Mouse (Mus musculus) MEL (cell line): ENCODE results near the gene Mthfd1l. TPM values are rescaled to one million over a fixed set of nuclear protein-coding genes. Genes with fewer than 3 reads are reported as not detected.

ENCODE experiments used
- DNase-seq: peaks from one replicate; pipeline ENCODE4 v3.0.0; 2011; ENCODE audit warnings: low read depth, low spot score
- H3K27ac ChIP-seq: 2 replicates; pipeline ENCODE4 v1.5.1; 2012; ENCODE audit warnings: low read depth, mild to moderate bottlenecking, control low read depth, low read length, moderate library complexity; ENCODE audit not compliant: control insufficient read depth
- H3K27me3 ChIP-seq, 2 experiments: fragments of 150-350 bp in 1 of 2; sonication (generic) in 1 of 2; 2 replicates each; pipeline ENCODE4 v1.6.1; 2012; ENCODE audit warnings: low read length in 2 of 2, mild to moderate bottlenecking in 2 of 2, improper control_type of control experiment in 1 of 2, moderate library complexity in 1 of 2; ENCODE audit not compliant: insufficient read depth in 2 of 2, control insufficient read depth in 1 of 2
- H3K36me3 ChIP-seq, 2 experiments: 2 replicates each; pipeline ENCODE4 v1.6.1; 2012 to 2014; ENCODE audit warnings: low read length in 2 of 2, improper control_type of control experiment in 1 of 2, inconsistent platforms in 1 of 2, mild to moderate bottlenecking in 1 of 2; ENCODE audit not compliant: insufficient read depth in 2 of 2, control insufficient read depth in 1 of 2
- H3K4me1 ChIP-seq, 2 experiments: fragments of 150-350 bp in 1 of 2; sonication (generic) in 1 of 2; 2 replicates each; pipeline ENCODE4 v1.6.1; 2012; ENCODE audit warnings: low read length in 2 of 2, improper control_type of control experiment in 1 of 2, mild to moderate bottlenecking in 1 of 2; ENCODE audit not compliant: insufficient read depth in 2 of 2, control insufficient read depth in 1 of 2
- H3K4me3 ChIP-seq, 2 experiments: fragments of 150-350 bp in 1 of 2; sonication (generic) in 1 of 2; 2 replicates each; pipeline ENCODE4 v1.5.1; 2012; ENCODE audit warnings: low read depth in 2 of 2, low read length in 2 of 2, mild to moderate bottlenecking in 2 of 2, moderate library complexity in 2 of 2, control low read depth in 1 of 2, improper control_type of control experiment in 1 of 2; ENCODE audit not compliant: control insufficient read depth in 1 of 2, insufficient read depth in 1 of 2
- H3K79me2 ChIP-seq: 2 replicates; pipeline ENCODE4 v1.6.1; 2012; ENCODE audit warnings: mild to moderate bottlenecking, low read length, moderate library complexity; ENCODE audit not compliant: control insufficient read depth, poor library complexity, insufficient read depth
- H3K9ac ChIP-seq: 2 replicates; pipeline ENCODE4 v1.6.1; 2012; ENCODE audit warnings: low read depth, mild to moderate bottlenecking, control low read depth, low read length, moderate library complexity; ENCODE audit not compliant: control insufficient read depth, poor library complexity, severe bottlenecking
- H3K9me3 ChIP-seq: fragments of 150-350 bp; sonication (generic); replicated peaks from 2 replicates; pipeline ENCODE4 v1.6.1; 2012; ENCODE audit warnings: mild to moderate bottlenecking, low read length, improper control_type of control experiment, moderate library complexity; ENCODE audit not compliant: insufficient read depth
- BHLHE40 ChIP-seq: IDR thresholded peaks from 2 replicates; pipeline ENCODE4 v1.6.1; 2012; ENCODE audit warnings: low read depth, mild to moderate bottlenecking, inconsistent platforms, low read length, improper control_type of control experiment, borderline replicate concordance
- CHD2 ChIP-seq: IDR thresholded peaks from 2 replicates; pipeline ENCODE4 v1.6.1; 2011; ENCODE audit warnings: low read length, improper control_type of control experiment
- CTCF ChIP-seq, 3 experiments: IDR thresholded peaks in 2 of 3; conservative IDR thresholded peaks in 1 of 3; 2 replicates each; pipeline ENCODE4 v1.5.1; 2011 to 2012; ENCODE audit warnings: low read length in 3 of 3, low read depth in 2 of 3, mild to moderate bottlenecking in 2 of 3, improper control_type of control experiment in 1 of 3, inconsistent platforms in 1 of 3, mixed read lengths in 1 of 3, moderate library complexity in 1 of 3; ENCODE audit not compliant: control insufficient read depth in 1 of 3, insufficient read depth in 1 of 3, poor library complexity in 1 of 3, severe bottlenecking in 1 of 3
- ELF1 ChIP-seq: IDR thresholded peaks from 2 replicates; pipeline ENCODE4 v1.6.1; 2014; ENCODE audit warnings: low read depth, mild to moderate bottlenecking, inconsistent platforms, low read length, improper control_type of control experiment, moderate library complexity
- EP300 ChIP-seq, 2 experiments: IDR thresholded peaks; 2 replicates each; pipeline ENCODE4 v1.6.1; 2011; ENCODE audit warnings: improper control_type of control experiment in 2 of 2, low read length in 2 of 2, low read depth in 1 of 2, mild to moderate bottlenecking in 1 of 2
- ETS1 ChIP-seq: IDR thresholded peaks from 2 replicates; pipeline ENCODE4 v1.6.1; 2012; ENCODE audit warnings: low read depth, mild to moderate bottlenecking, inconsistent platforms, low read length, improper control_type of control experiment, moderate library complexity
- GABPA ChIP-seq: IDR thresholded peaks from 2 replicates; pipeline ENCODE4 v1.6.1; 2012; ENCODE audit warnings: low read depth, mild to moderate bottlenecking, inconsistent platforms, low read length, improper control_type of control experiment, moderate library complexity
- KAT2A ChIP-seq: conservative IDR thresholded peaks from 2 replicates; pipeline ENCODE4 v1.6.1; 2012; ENCODE audit warnings: low read depth, low read length, improper control_type of control experiment, inconsistent platforms
- MAX ChIP-seq: IDR thresholded peaks from 2 replicates; pipeline ENCODE4 v1.6.1; 2011; ENCODE audit warnings: low read length, improper control_type of control experiment
- MEF2A ChIP-seq: IDR thresholded peaks from 2 replicates; pipeline ENCODE4 v1.6.1; 2014; ENCODE audit warnings: low read depth, mild to moderate bottlenecking, inconsistent platforms, low read length, improper control_type of control experiment; ENCODE audit not compliant: poor library complexity, insufficient replicate concordance, severe bottlenecking; ENCODE audit errors: extremely low read depth
- MXI1 ChIP-seq: IDR thresholded peaks from 2 replicates; pipeline ENCODE4 v1.6.1; 2011; ENCODE audit warnings: mild to moderate bottlenecking, low read depth, low read length, improper control_type of control experiment
- MYC ChIP-seq: IDR thresholded peaks from 2 replicates; pipeline ENCODE4 v1.6.1; 2011; ENCODE audit warnings: low read depth, mild to moderate bottlenecking, low read length, improper control_type of control experiment, moderate library complexity
- NELFE ChIP-seq: IDR thresholded peaks from 2 replicates; pipeline ENCODE4 v1.6.1; 2011; ENCODE audit warnings: low read depth, low read length, improper control_type of control experiment
- NRF1 ChIP-seq: IDR thresholded peaks from 2 replicates; pipeline ENCODE4 v1.6.1; 2014; ENCODE audit warnings: low read depth, mild to moderate bottlenecking, inconsistent platforms, low read length, improper control_type of control experiment, moderate library complexity; ENCODE audit not compliant: poor library complexity, insufficient read depth, severe bottlenecking
- POLR2AphosphoS2 ChIP-seq: IDR thresholded peaks from 2 replicates; pipeline ENCODE4 v1.6.1; 2011; ENCODE audit warnings: low read length, improper control_type of control experiment
- RAD21 ChIP-seq: IDR thresholded peaks from 2 replicates; pipeline ENCODE4 v1.6.1; 2011; ENCODE audit warnings: mild to moderate bottlenecking, low read depth, low read length, improper control_type of control experiment
- RCOR1 ChIP-seq: IDR thresholded peaks from 2 replicates; pipeline ENCODE4 v1.6.1; 2012; ENCODE audit warnings: low read depth, mild to moderate bottlenecking, inconsistent platforms, low read length, improper control_type of control experiment
- TAL1 ChIP-seq: IDR thresholded peaks from 2 replicates; pipeline ENCODE4 v1.6.1; 2012; ENCODE audit warnings: mild to moderate bottlenecking, inconsistent platforms, low read length, moderate library complexity, mixed read lengths
- TBP ChIP-seq: IDR thresholded peaks from 2 replicates; pipeline ENCODE4 v1.8.0; 2011; ENCODE audit warnings: low read depth, low read length, improper control_type of control experiment
- UBTF ChIP-seq: IDR thresholded peaks from 2 replicates; pipeline ENCODE4 v1.6.1; 2012; ENCODE audit warnings: low read depth, mild to moderate bottlenecking, inconsistent platforms, low read length, improper control_type of control experiment, moderate library complexity, borderline replicate concordance; ENCODE audit not compliant: insufficient read depth
- USF2 ChIP-seq, 2 experiments: IDR thresholded peaks; 2 replicates each; pipeline ENCODE4 v1.6.1; 2011 to 2012; ENCODE audit warnings: improper control_type of control experiment in 2 of 2, low read length in 2 of 2, borderline replicate concordance in 1 of 2, inconsistent platforms in 1 of 2, low read depth in 1 of 2, mild to moderate bottlenecking in 1 of 2; ENCODE audit not compliant: insufficient read depth in 1 of 2
- ZC3H11A ChIP-seq: IDR thresholded peaks from 2 replicates; pipeline ENCODE4 v1.6.1; 2012; ENCODE audit warnings: low read depth, mild to moderate bottlenecking, inconsistent platforms, low read length, improper control_type of control experiment
- ZKSCAN1 ChIP-seq: IDR thresholded peaks from 2 replicates; pipeline ENCODE4 v1.6.1; 2012; ENCODE audit warnings: low read depth, mild to moderate bottlenecking, inconsistent platforms, low read length, improper control_type of control experiment, moderate library complexity
- ZMIZ1 ChIP-seq: IDR thresholded peaks from 2 replicates; pipeline ENCODE4 v1.6.1; 2012; ENCODE audit warnings: low read depth, mild to moderate bottlenecking, inconsistent platforms, low read length, improper control_type of control experiment, moderate library complexity
- ZNF384 ChIP-seq: IDR thresholded peaks from 2 replicates; pipeline ENCODE4 v1.6.1; 2012; ENCODE audit warnings: low read depth, mild to moderate bottlenecking, inconsistent platforms, low read length, improper control_type of control experiment
- polyA plus RNA-seq, 2 experiments: library from polyadenylated mRNA; stranded (reverse) in 1 of 2; unstranded in 1 of 2; fragments of >175 nt in 1 of 2; fragments of >200 nt in 1 of 2; gene quantifications; 2 replicates each; pipeline versions ENCODE4 v1.2.1 to v1.2.4; 2012; ENCODE audit warnings: low replicate concordance in 2 of 2, low read depth in 1 of 2; ENCODE audit not compliant: insufficient read length in 2 of 2, insufficient read depth in 1 of 2, missing spikeins in 1 of 2
- total RNA-seq: library from RNA; depleted of rRNA; stranded (reverse); fragments of 300-350 nt; gene quantifications from 2 replicates; pipeline ENCODE4 v1.2.3, GENCODE M21; 2012

Mthfd1l gene
- total and polyA plus RNA-seq, 3 experiments = 43.1 to 1,097 (median 83.0) TPM

DNA sequence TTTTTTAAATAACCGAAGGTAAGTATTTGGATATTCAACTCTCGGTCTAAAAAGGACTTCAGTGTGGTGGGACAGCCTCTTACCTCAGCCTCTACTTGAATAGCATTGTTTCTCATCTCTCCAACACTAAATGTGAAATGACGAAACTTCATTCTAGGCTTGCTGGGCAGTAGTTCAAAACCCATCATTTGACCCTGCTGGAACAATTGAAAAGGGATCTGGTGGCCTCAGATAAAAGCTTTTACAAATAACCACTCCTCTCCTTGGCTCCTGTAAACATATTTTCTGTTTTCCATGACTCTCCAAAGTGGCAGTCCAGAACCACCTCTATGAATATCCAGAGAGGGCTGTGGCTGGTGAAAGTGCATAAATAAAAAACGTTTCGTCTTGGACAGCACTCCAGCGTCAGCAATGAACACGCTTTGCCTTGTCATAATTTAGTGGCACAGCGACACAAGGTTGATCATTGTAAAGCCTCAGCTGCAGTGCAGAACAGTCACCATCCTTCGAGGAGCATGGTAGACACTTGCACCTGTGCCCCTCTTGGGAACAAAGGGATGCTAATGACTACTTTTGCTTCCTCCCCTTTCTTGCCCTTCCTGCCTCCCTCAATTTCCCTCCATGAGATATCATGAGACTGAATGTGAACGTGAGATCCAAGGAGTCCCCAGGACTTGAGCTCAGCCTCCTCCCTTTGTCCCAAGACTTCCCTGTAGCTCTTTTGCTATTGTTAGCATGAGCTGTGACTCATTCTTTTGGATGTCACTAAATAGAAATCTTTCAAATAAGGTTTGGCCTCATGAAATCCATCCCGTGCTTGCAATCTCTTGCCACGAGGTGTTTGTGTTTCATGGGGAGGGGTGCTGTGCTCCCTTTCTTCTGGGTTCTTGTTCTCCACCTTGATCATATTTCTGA, 179.2 kb downstream of the Mthfd1l start:
- Histone ChIP-seq H3K36me3 (peaks cover 0 to 9% of the 10 kb centered on the region in 2 experiments; a peak in 2 of 4 replicates), H3K9ac (no peak overlapping the region), H3K79me2 (no peaks in the 10 kb centered on the region), H3K9me3 (no peaks in the 10 kb centered on the region), H3K27ac (no peak overlapping the region), H3K4me3 (no peak overlapping the region), H3K4me1 (no peaks in the 10 kb centered on the region), H3K27me3 (no peaks in the 10 kb centered on the region)
- TF ChIP-seq TAL1 (no peak), UBTF (no peak), MAX (no peak), MXI1 (no peak), EP300 (IDR thresholded peaks at IDR 0.05; ENCODE audit: low read depth in 1 of 2, low read length in 2 of 2) (no peak), RAD21 (no peak), NELFE (no peak), ZNF384 (no peak), GABPA (no peak), TBP (no peak), ZMIZ1 (no peak), USF2 (IDR thresholded peaks at IDR 0.05; ENCODE audit: borderline replicate concordance in 1 of 2, insufficient read depth in 1 of 2, low read depth in 1 of 2, low read length in 2 of 2) (no peak), NRF1 (no peak), BHLHE40 (no peak), RCOR1 (no peak), ELF1 (no peak), MEF2A (no peak)
- DNase-seq = no peak

DNA sequence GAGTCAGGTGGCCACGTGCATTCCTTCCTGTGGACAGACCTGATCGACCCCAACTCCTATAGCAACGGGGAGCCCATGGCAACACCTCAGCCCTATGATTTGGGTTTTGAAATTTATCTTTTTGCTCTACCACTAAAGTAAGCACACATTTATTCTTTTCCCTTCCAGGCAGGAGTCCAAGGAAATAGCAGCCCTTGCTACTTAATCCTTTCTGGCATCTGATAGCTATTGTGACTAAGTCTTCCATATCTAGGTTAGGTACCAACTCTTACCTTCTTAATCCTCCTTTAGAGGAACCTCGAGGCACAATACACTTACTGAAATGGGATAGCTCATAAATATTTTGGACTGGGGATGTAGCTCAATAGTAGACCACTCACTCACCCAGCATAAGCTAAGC, 180.1 kb downstream of the Mthfd1l start:
- no peak for DNase-seq
- Histone ChIP-seq H3K4me3 (no peak overlapping the region), H3K79me2 (no peaks in the 10 kb centered on the region), H3K27me3 (no peaks in the 10 kb centered on the region), H3K27ac (no peak overlapping the region), H3K36me3 (peaks cover 0 to 7% of the 10 kb centered on the region in 2 experiments; a peak in 2 of 4 replicates), H3K9ac (no peak overlapping the region), H3K4me1 (no peaks in the 10 kb centered on the region), H3K9me3 (no peaks in the 10 kb centered on the region)
- TF ChIP-seq EP300 (IDR thresholded peaks at IDR 0.05; ENCODE audit: low read depth in 1 of 2, low read length in 2 of 2) (no peak), NELFE (no peak), ELF1 (no peak), MYC (no peak), CTCF (IDR thresholded peaks at IDR 0.05 in 2 of 3, conservative IDR thresholded peaks at IDR 0.05 in 1 of 3; ENCODE audit: control insufficient read depth in 1 of 3, insufficient read depth in 1 of 3, low read depth in 2 of 3, low read length in 3 of 3, poor library complexity in 1 of 3, severe bottlenecking in 1 of 3) (no peak), ETS1 (no peak), TAL1 (no peak), ZKSCAN1 (no peak), ZC3H11A (no peak), RCOR1 (no peak), USF2 (IDR thresholded peaks at IDR 0.05; ENCODE audit: borderline replicate concordance in 1 of 2, insufficient read depth in 1 of 2, low read depth in 1 of 2, low read length in 2 of 2) (no peak), CHD2 (no peak), POLR2AphosphoS2 (no peak), KAT2A (no peak), UBTF (no peak)
